Mouse (Mus musculus) small intestine, adult 10 weeks (tissue): ENCODE results near the gene Apol9b. TPM values are rescaled to one million over a fixed set of nuclear protein-coding genes. Genes with fewer than 3 reads are reported as not detected.

ENCODE experiments used
- polyA plus RNA-seq: library from polyadenylated mRNA; stranded (reverse); fragments of 350-450 nt; fragmentation: Illumina TruSeq; extraction: RNeasy Lipid Tissue Mini Kit (QIAGEN cat#74804); gene quantifications from one replicate; pipeline ENCODE4 v1.2.3, GENCODE M21; 2014; ENCODE audit warnings: low replicate concordance

The Apol9b gene
- polyA plus RNA-seq: 2.5 TPM

DNA sequence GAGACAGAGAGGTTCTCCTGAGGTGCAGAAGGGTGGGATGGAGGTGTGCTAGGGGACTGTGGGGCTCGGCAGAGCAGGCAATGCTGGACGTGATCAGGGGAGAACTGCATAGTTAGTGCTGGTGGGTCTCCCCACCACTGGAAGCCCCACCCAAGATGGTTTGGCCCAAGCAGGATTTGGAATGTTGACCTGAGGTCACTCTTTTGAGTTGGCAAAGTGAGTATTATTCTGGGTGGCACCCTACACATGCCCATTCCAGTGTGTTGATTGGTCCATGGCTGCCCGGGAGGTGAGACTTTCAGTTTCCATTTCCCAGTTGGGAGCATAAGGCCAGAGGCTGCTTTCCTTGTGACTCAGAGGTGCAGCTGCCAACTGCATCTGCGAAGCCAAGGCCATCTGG lies at the start of gene Apol9b:
Apol9b (plus strand) TSS at position 301 of the 400 bp plus-strand sequence.

DNA sequence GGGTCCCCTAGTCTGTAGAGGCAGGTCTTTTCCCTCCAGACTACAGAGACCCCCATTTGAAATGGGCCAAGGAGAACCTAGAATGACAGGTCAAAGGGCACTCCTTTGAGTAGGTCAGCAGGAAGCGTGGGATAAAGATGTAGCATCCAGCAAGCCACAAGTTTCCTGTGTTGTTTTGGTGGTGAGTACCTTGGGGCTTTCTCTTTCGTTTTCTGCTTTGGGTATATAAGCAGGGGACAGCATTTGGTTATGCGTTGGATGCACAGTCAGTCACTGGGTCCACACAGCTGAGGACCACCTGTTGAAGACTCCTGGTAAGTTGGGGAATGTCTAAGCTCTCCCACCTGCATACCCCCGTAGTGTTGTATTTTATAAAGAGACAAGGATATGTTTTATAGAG lies 30.2 kb upstream of the Apol9b start, which contains the start of gene Apol7e:
Apol7e (plus strand) TSS at position 202 of the 400 bp plus-strand sequence.

DNA sequence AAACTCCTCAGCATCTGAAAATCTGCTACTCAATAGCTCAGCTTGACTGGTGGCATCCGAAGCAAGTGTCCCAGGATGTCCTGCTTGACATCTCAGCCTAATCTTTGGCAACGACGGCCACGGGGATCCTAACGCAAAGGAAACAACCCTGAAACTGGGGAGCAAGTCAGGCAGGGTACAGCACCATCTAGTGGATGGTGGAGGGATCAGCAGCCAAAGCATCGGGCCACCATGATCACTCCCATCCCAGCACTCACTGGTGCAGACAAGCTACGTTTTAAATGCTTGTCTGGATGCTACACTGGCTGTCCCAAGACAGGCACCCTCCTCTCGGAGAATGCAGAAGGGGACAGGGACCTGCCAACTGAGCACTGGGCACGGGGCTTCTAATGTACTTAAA lies 28.0 kb downstream of the Apol9b start, which contains the start of gene Apol8:
Apol8 (minus strand) TSS at position 156 of the 400 bp plus-strand sequence.

Other genes with a start within 250 kb of the Apol9b start
- not detected for gene Apol11a, start 220.8 kb upstream of the Apol9b start, polyA plus RNA-seq
- gene Apol7c, start 195.7 kb upstream of the Apol9b start, polyA plus RNA-seq: 58.8 TPM
- not detected for gene 1700025B11Rik, start 167.1 kb upstream of the Apol9b start, polyA plus RNA-seq
- gene Apol10b, start 132.9 kb upstream of the Apol9b start, polyA plus RNA-seq: 7.6 TPM
- not detected for gene Gm36245, start 129.8 kb upstream of the Apol9b start, polyA plus RNA-seq
- not detected for gene Apol11b, start 85.8 kb upstream of the Apol9b start, polyA plus RNA-seq
- gene Apol7e, start 30.2 kb upstream of the Apol9b start, polyA plus RNA-seq: 18.3 TPM
- gene Apol8, start 28.0 kb downstream of the Apol9b start, polyA plus RNA-seq: 0.15 TPM
- gene Myh9, start 113.1 kb downstream of the Apol9b start, polyA plus RNA-seq: 5.8 TPM
- 68.4 TPM for gene Txn2, start 200.0 kb downstream of the Apol9b start, polyA plus RNA-seq
- 1.0 TPM for gene Foxred2, start 227.7 kb downstream of the Apol9b start, polyA plus RNA-seq
- gene Eif3d, start 241.8 kb downstream of the Apol9b start, polyA plus RNA-seq: 8.1 TPM